ENCODE assay signal across 8 mouse cellular contexts in genomic region chr11:120190526-120191412, GRCm38 (mm10). TPM values are rescaled to one million over a fixed set of nuclear protein-coding genes. Genes with fewer than 3 reads are reported as not detected.
DNase-seq lines count a peak whose midpoint lies in the region; ATAC-seq and TF ChIP-seq lines count a peak whose summit lies in the region.

No protein-coding gene starts in this region.

- ATAC-seq in heart, embryonic 13.5 days (ENCODE audit: extremely low read depth, insufficient number of reproducible peaks, low FRiP score, low TSS enrichment): no peak
- ATAC-seq in embryonic facial prominence, embryonic 15.5 days (ENCODE audit: insufficient number of reproducible peaks, low FRiP score, low TSS enrichment, low read depth): no peak
- ATAC-seq in midbrain, postnatal 0 days (ENCODE audit: low FRiP score): 0 out of 2 replicates have a peak, but pooled peaks have one; percentile 3

- peak overlapping the region; percentile 99 for H3K4me2 ChIP-seq in heart, embryonic 13.5 days
- H3K4me2 ChIP-seq in embryonic facial prominence, embryonic 15.5 days (replicated peaks): peak overlapping the region; percentile 79
- peak overlapping the region; percentile 97 for H3K4me2 ChIP-seq in midbrain, postnatal 0 days (ENCODE audit: low read depth, low read length, poor library complexity, severe bottlenecking)

- WGBS in heart, embryonic 13.5 days: 40% methylated on average over 14 of the region's 14 CpGs
- 40% methylated on average over 14 of the region's 14 CpGs for WGBS in embryonic facial prominence, embryonic 15.5 days
- WGBS in kidney, adult 2 months: 61% methylated on average over 14 of the region's 14 CpGs
- WGBS in midbrain, postnatal 0 days: 35% methylated on average over 14 of the region's 14 CpGs

- TF ChIP-seq CTCF in kidney, adult 2 months (conservative IDR thresholded peaks at IDR 0.05; ENCODE audit: insufficient read depth, insufficient read length, low read depth, low read length): no peak
- no peak for TF ChIP-seq CTCF in midbrain, postnatal 0 days (IDR thresholded peaks at IDR 0.05)

- H3K27ac ChIP-seq in heart, embryonic 13.5 days (replicated peaks): peak overlapping the region; percentile 97
- H3K27ac ChIP-seq in embryonic facial prominence, embryonic 15.5 days (replicated peaks): peak overlapping the region; percentile 84
- H3K27ac ChIP-seq in kidney, adult 2 months (ENCODE audit: insufficient read depth, low read depth, low read length): peak overlapping the region; percentile 22; the same call in 1 of the 2 replicates
- H3K27ac ChIP-seq in midbrain, postnatal 0 days (ENCODE audit: low read depth, low read length): peak overlapping the region; percentile 97

- H3K4me3 ChIP-seq in heart, embryonic 13.5 days: peak overlapping the region; percentile 73
- H3K4me3 ChIP-seq in embryonic facial prominence, embryonic 15.5 days (replicated peaks): peak overlapping the region; percentile 78
- no peak overlapping the region for H3K4me3 ChIP-seq in kidney, adult 2 months (ENCODE audit: insufficient read depth, low read depth, low read length)
- peak overlapping the region; percentile 86; the same call in 1 of the 2 replicates for H3K4me3 ChIP-seq in midbrain, postnatal 0 days (ENCODE audit: low read depth, low read length)

- TF ChIP-seq POLR2A in kidney, adult 2 months (IDR thresholded peaks at IDR 0.05; ENCODE audit: low read depth, low read length): no peak

- peaks cover 31% of the 10 kb centered on the region for H3K4me1 ChIP-seq in heart, embryonic 13.5 days
- peaks cover 36% of the 10 kb centered on the region for H3K4me1 ChIP-seq in embryonic facial prominence, embryonic 15.5 days
- no peaks in the 10 kb centered on the region for H3K4me1 ChIP-seq in kidney, adult 2 months (ENCODE audit: control insufficient read depth, insufficient read depth, low read length)
- H3K4me1 ChIP-seq in midbrain, postnatal 0 days (ENCODE audit: insufficient read depth, low read length): no peaks in the 10 kb centered on the region

- H3K36me3 ChIP-seq in heart, embryonic 13.5 days: peaks cover 10% of the 10 kb centered on the region; the same call in 1 of the 2 replicates
- no peaks in the 10 kb centered on the region for H3K36me3 ChIP-seq in embryonic facial prominence, embryonic 15.5 days
- H3K36me3 ChIP-seq in kidney, adult 2 months (ENCODE audit: control insufficient read depth, insufficient read depth, low read length): no peaks in the 10 kb centered on the region
- H3K36me3 ChIP-seq in midbrain, postnatal 0 days (ENCODE audit: insufficient read depth, low read length): no peaks in the 10 kb centered on the region

- no peaks in the 10 kb centered on the region for H3K27me3 ChIP-seq in heart, embryonic 13.5 days (replicated peaks)
- no peaks in the 10 kb centered on the region for H3K27me3 ChIP-seq in embryonic facial prominence, embryonic 15.5 days
- H3K27me3 ChIP-seq in kidney, adult 2 months (replicated peaks; ENCODE audit: control insufficient read depth, insufficient read depth, low read length): no peaks in the 10 kb centered on the region
- no peaks in the 10 kb centered on the region for H3K27me3 ChIP-seq in midbrain, postnatal 0 days (ENCODE audit: insufficient read depth, low read length)

- H3K9me3 ChIP-seq in heart, embryonic 13.5 days: no peaks in the 10 kb centered on the region
- H3K9me3 ChIP-seq in embryonic facial prominence, embryonic 15.5 days (replicated peaks): no peaks in the 10 kb centered on the region
- no peaks in the 10 kb centered on the region for H3K9me3 ChIP-seq in midbrain, postnatal 0 days (ENCODE audit: low read length)

- no peak for DNase-seq in heart, adult 9 months (ENCODE audit: low spot score in 2 of 2)
- DNase-seq in kidney, adult 2 months: no peak
- no peak for DNase-seq in midbrain, postnatal 0 days (ENCODE audit: low spot score)
- no peak for DNase-seq in adrenal gland, postnatal 14 days
- DNase-seq in adrenal gland, postnatal 4 days (ENCODE audit: low spot score in 2 of 2): no peak
- no peak for DNase-seq in layer of hippocampus, adult 18-20 months (ENCODE audit: low spot score in 2 of 2)

- peak overlapping the region; percentile 84 for H3K9ac ChIP-seq in heart, embryonic 13.5 days
- H3K9ac ChIP-seq in embryonic facial prominence, embryonic 15.5 days: no peak overlapping the region
- no peak overlapping the region for H3K9ac ChIP-seq in midbrain, postnatal 0 days (replicated peaks; ENCODE audit: low read length, poor library complexity, severe bottlenecking)

RNA-seq across cellular contexts. Expression of gene Slc38a10, which starts 39.6 kb away (rescaled TPM):
- polyA plus RNA-seq in heart, embryonic 13.5 days (2015; fragmentation: Nextera tagmentation; extraction: Ambion mirVana): 83.7 and 88.0 TPM in 2 replicates
- 90.2 and 94.5 TPM in 2 replicates for polyA plus RNA-seq in embryonic facial prominence, embryonic 15.5 days (2015; fragmentation: Nextera tagmentation; extraction: Ambion mirVana)
- 151 and 178 TPM in 2 replicates for polyA plus RNA-seq in kidney, adult 2 months (2012; rRNA removed)
- total RNA-seq in midbrain, postnatal 0 days (2014; rRNA removed): 171 and 175 TPM in 2 replicates
- polyA plus RNA-seq in midbrain, postnatal 0 days (2015; fragmentation: Nextera tagmentation; extraction: Ambion mirVana): 108 and 111 TPM in 2 replicates
- 105 and 115 TPM in 2 replicates for total RNA-seq in adrenal gland, postnatal 14 days (2021)
- total RNA-seq in adrenal gland, postnatal 4 days (2021): 100 to 1,000 TPM; 132 to 147 TPM
- 10 to 100 TPM; 81.4 to 86.5 TPM for total RNA-seq in layer of hippocampus, adult 18-20 months (2021)

RNA-seq across cellular contexts. Expression of gene Bahcc1, which starts 42.0 kb away (rescaled TPM):
- polyA plus RNA-seq in heart, embryonic 13.5 days (2015; fragmentation: Nextera tagmentation; extraction: Ambion mirVana): 4.4 and 5.2 TPM in 2 replicates
- 7.9 and 9.3 TPM in 2 replicates for polyA plus RNA-seq in embryonic facial prominence, embryonic 15.5 days (2015; fragmentation: Nextera tagmentation; extraction: Ambion mirVana)
- polyA plus RNA-seq in kidney, adult 2 months (2012; rRNA removed): 8.0 and 9.2 TPM in 2 replicates
- total RNA-seq in midbrain, postnatal 0 days (2014; rRNA removed): 39.9 and 49.8 TPM in 2 replicates
- polyA plus RNA-seq in midbrain, postnatal 0 days (2015; fragmentation: Nextera tagmentation; extraction: Ambion mirVana): 5.9 and 9.5 TPM in 2 replicates
- 12.4 and 17.2 TPM in 2 replicates for total RNA-seq in adrenal gland, postnatal 14 days (2021)
- total RNA-seq in adrenal gland, postnatal 4 days (2021): 10 to 100 TPM; 25.3 to 26.7 TPM
- total RNA-seq in layer of hippocampus, adult 18-20 months (2021): 10 to 100 TPM; 17.6 to 19.0 TPM

Comparison
In these comparisons a context has a peak if more than half of its experiments do, and no peak if none do; other contexts are left out.
1. H3K27ac ChIP-seq: peak in every context shown above with its lines; median percentile 97 in heart, embryonic 13.5 days; 97 in midbrain, postnatal 0 days; 84 in embryonic facial prominence, embryonic 15.5 days; 22 in kidney, adult 2 months.